Mouse (Mus musculus): Measurements from ENCODE around the gene Asic1. TPM values are rescaled to one million over a fixed set of nuclear protein-coding genes. Genes with fewer than 3 reads are reported as not detected.

Asic1 gene
- polyA plus RNA-seq, 1 experiment, result 0.22 TPM

Other genes with a start within 250 kb of the Asic1 start
- 3.3 and 5.0 TPM in 2 replicates for gene Nckap5l, start 212.6 kb upstream of the Asic1 start, polyA plus RNA-seq (2012; rRNA removed)
- gene Bcdin3d, start 195.6 kb upstream of the Asic1 start, polyA plus RNA-seq (2012; rRNA removed), result 5.7 and 5.9 TPM in 2 replicates
- gene Faim2, start 142.2 kb upstream of the Asic1 start, polyA plus RNA-seq (2012; rRNA removed), result 0.22 and 0.57 TPM in 2 replicates
- not detected in 2 replicates for gene Aqp2, start 91.3 kb upstream of the Asic1 start, polyA plus RNA-seq (2012; rRNA removed)
- gene Aqp5, start 79.6 kb upstream of the Asic1 start, polyA plus RNA-seq (2012; rRNA removed), result 0.86 and 1.3 TPM in 2 replicates
- gene Aqp6, start 69.0 kb upstream of the Asic1 start, polyA plus RNA-seq (2012; rRNA removed), result 0.03 and 0.07 TPM in 2 replicates
- gene Racgap1, start 18.7 kb upstream of the Asic1 start, polyA plus RNA-seq (2012; rRNA removed), result 5.4 and 6.1 TPM in 2 replicates
- gene Smarcd1, start 31.8 kb downstream of the Asic1 start, polyA plus RNA-seq (2012; rRNA removed), result 20.4 and 20.5 TPM in 2 replicates
- 0.52 TPM in 1 of 2 replicates, not detected in the other for gene Gm17349, start 35.1 kb downstream of the Asic1 start, polyA plus RNA-seq (2012; rRNA removed)
- gene Gpd1, start 47.1 kb downstream of the Asic1 start, polyA plus RNA-seq (2012; rRNA removed), result 11.7 and 14.9 TPM in 2 replicates
- 119 and 162 TPM in 2 replicates for gene Cox14, start 55.2 kb downstream of the Asic1 start, polyA plus RNA-seq (2012; rRNA removed)
- gene Cers5, start 102.5 kb downstream of the Asic1 start, polyA plus RNA-seq (2012; rRNA removed), result 35.4 and 43.3 TPM in 2 replicates
- 139 and 147 TPM in 2 replicates for gene Lima1, start 205.1 kb downstream of the Asic1 start, polyA plus RNA-seq (2012; rRNA removed)

Measured in urinary bladder, adult 2 months (tissue).